Mouse (Mus musculus) embryonic facial prominence, embryonic 10.5 days (tissue): ENCODE measurements at regions not wholly inside any gene's neighbourhood (a gene's known extent, or its start where the extent isn't known, plus 50 kb on each side); places are given as distances from the start of the nearest gene placed in this dataset.

Experiments
- DNase-seq: peaks from one replicate; pipeline ENCODE4 v3.0.0-alpha.2; 2017; ENCODE audit warnings: low spot score
- H3K27ac ChIP-seq: fragments of 300-500 bp; sonication (generic); replicated peaks from 2 replicates; pipeline ENCODE4 v1.5.1; 2016; ENCODE audit warnings: mild to moderate bottlenecking
- H3K27me3 ChIP-seq: fragments of 300-500 bp; sonication (generic); replicated peaks from 2 replicates; pipeline ENCODE4 v1.6.1; 2016; ENCODE audit warnings: low read depth, mild to moderate bottlenecking; ENCODE audit not compliant: poor library complexity, severe bottlenecking
- H3K36me3 ChIP-seq: fragments of 300-500 bp; sonication (generic); replicated peaks from 2 replicates; pipeline ENCODE4 v1.6.1; 2016; ENCODE audit warnings: mild to moderate bottlenecking, moderate library complexity
- H3K4me1 ChIP-seq: fragments of 300-500 bp; sonication (generic); 2 replicates; pipeline ENCODE4 v1.6.1; 2016
- H3K4me3 ChIP-seq: fragments of 300-500 bp; sonication (generic); 2 replicates; pipeline ENCODE4 v1.5.1; 2016; ENCODE audit warnings: mild to moderate bottlenecking, moderate library complexity
- H3K9me3 ChIP-seq: fragments of 300-500 bp; sonication (generic); 2 replicates; pipeline ENCODE4 v1.6.1; 2016; ENCODE audit warnings: mild to moderate bottlenecking
- WGBS: fragments of 180-500 bp; shearing (Covaris S2); methylation state at CpG from one replicate; pipeline ENCODE4 v1.1.7; 2016; 5-methylcytosine and 5-hydroxymethylcytosine counted together

- no peaks in the 10 kb centered on the region for H3K36me3 ChIP-seq
- no peak overlapping the region for H3K27ac ChIP-seq
- WGBS: 70% methylated on average over 1 of the region's 1 CpGs
- no peak for DNase-seq
- no peaks in the 10 kb centered on the region for H3K9me3 ChIP-seq
- no peaks in the 10 kb centered on the region for H3K4me1 ChIP-seq
- H3K4me3 ChIP-seq: no peak overlapping the region
- H3K27me3 ChIP-seq: no peaks in the 10 kb centered on the region
These were observed 1195.3 kb upstream of the Cited2 start for GRCm38 (mm10) chr10:16527693-16528092.

- 74% methylated on average over 3 of the region's 3 CpGs for WGBS
- Histone ChIP-seq H3K4me1 (no peaks in the 10 kb centered on the region), H3K27ac (no peak overlapping the region), H3K9me3 (no peaks in the 10 kb centered on the region), H3K4me3 (no peak overlapping the region), H3K36me3 (no peaks in the 10 kb centered on the region), H3K27me3 (no peaks in the 10 kb centered on the region)
- DNase-seq: no peak
These were observed 1185.4 kb upstream of the Cited2 start for GRCm38 (mm10) chr10:16537660-16538059.

- H3K27ac ChIP-seq: no peak overlapping the region
- no peaks in the 10 kb centered on the region for H3K9me3 ChIP-seq
- no peaks in the 10 kb centered on the region for H3K4me1 ChIP-seq
- DNase-seq: no peak
- WGBS: 35% methylated on average over 1 of the region's 1 CpGs
- no peaks in the 10 kb centered on the region for H3K27me3 ChIP-seq
- H3K36me3 ChIP-seq: no peaks in the 10 kb centered on the region
- H3K4me3 ChIP-seq: no peak overlapping the region
These were observed 1184.6 kb upstream of the Cited2 start for GRCm38 (mm10) chr10:16538379-16538778.

GRCm38 (mm10) chr10:16545445-16545844 lies 1177.6 kb upstream of the Cited2 start:
- Histone ChIP-seq H3K36me3 (no peaks in the 10 kb centered on the region), H3K27ac (peak overlapping the region; percentile 67; the same call in 1 of the 2 replicates), H3K4me1 (peaks cover 15% of the 10 kb centered on the region), H3K27me3 (no peaks in the 10 kb centered on the region), H3K4me3 (no peak overlapping the region), H3K9me3 (no peaks in the 10 kb centered on the region)
- DNase-seq: peak; percentile 55
- WGBS: 2% methylated on average over 1 of the region's 1 CpGs

- H3K4me1 ChIP-seq: no peaks in the 10 kb centered on the region
- no peak overlapping the region for H3K27ac ChIP-seq
- no peaks in the 10 kb centered on the region for H3K36me3 ChIP-seq
- H3K4me3 ChIP-seq: no peak overlapping the region
- H3K9me3 ChIP-seq: no peaks in the 10 kb centered on the region
- 83% methylated on average over 3 of the region's 3 CpGs for WGBS
- H3K27me3 ChIP-seq: no peaks in the 10 kb centered on the region
- no peak for DNase-seq
These were observed 1170.0 kb upstream of the Cited2 start for GRCm38 (mm10) chr10:16552861-16553635.

GRCm38 (mm10) chr10:16574568-16574967 lies 1148.5 kb upstream of the Cited2 start:
- no peak for DNase-seq
- no peaks in the 10 kb centered on the region for H3K27me3 ChIP-seq
- H3K36me3 ChIP-seq: no peaks in the 10 kb centered on the region
- no peaks in the 10 kb centered on the region for H3K9me3 ChIP-seq
- H3K4me3 ChIP-seq: no peak overlapping the region
- no peak overlapping the region for H3K27ac ChIP-seq
- WGBS: 83% methylated on average over 1 of the region's 1 CpGs
- H3K4me1 ChIP-seq: no peaks in the 10 kb centered on the region

- Histone ChIP-seq H3K36me3 (no peaks in the 10 kb centered on the region), H3K4me3 (no peak overlapping the region), H3K4me1 (no peaks in the 10 kb centered on the region), H3K27ac (no peak overlapping the region), H3K9me3 (no peaks in the 10 kb centered on the region), H3K27me3 (no peaks in the 10 kb centered on the region)
- no peak for DNase-seq
- WGBS: 91% methylated on average over 4 of the region's 4 CpGs
These were observed 1144.4 kb upstream of the Cited2 start for GRCm38 (mm10) chr10:16578554-16579078.

- no peaks in the 10 kb centered on the region for H3K4me1 ChIP-seq
- no peaks in the 10 kb centered on the region for H3K27me3 ChIP-seq
- no peak for DNase-seq
- no peak overlapping the region for H3K27ac ChIP-seq
- no peak overlapping the region for H3K4me3 ChIP-seq
- H3K36me3 ChIP-seq: no peaks in the 10 kb centered on the region
- H3K9me3 ChIP-seq: no peaks in the 10 kb centered on the region
- WGBS: 87% methylated on average over 3 of the region's 3 CpGs
These were observed 1142.8 kb upstream of the Cited2 start for GRCm38 (mm10) chr10:16580200-16580599.

GRCm38 (mm10) chr10:16588833-16589232 lies 1134.2 kb upstream of the Cited2 start:
- H3K9me3 ChIP-seq: no peaks in the 10 kb centered on the region
- no peak for DNase-seq
- no peaks in the 10 kb centered on the region for H3K4me1 ChIP-seq
- H3K27ac ChIP-seq: no peak overlapping the region
- 76% methylated on average over 2 of the region's 2 CpGs for WGBS
- H3K4me3 ChIP-seq: no peak overlapping the region
- no peaks in the 10 kb centered on the region for H3K36me3 ChIP-seq
- no peaks in the 10 kb centered on the region for H3K27me3 ChIP-seq

- no peak for DNase-seq
- no peaks in the 10 kb centered on the region for H3K9me3 ChIP-seq
- H3K27me3 ChIP-seq: no peaks in the 10 kb centered on the region
- H3K4me3 ChIP-seq: no peak overlapping the region
- no peaks in the 10 kb centered on the region for H3K4me1 ChIP-seq
- 86% methylated on average over 3 of the region's 3 CpGs for WGBS
- no peak overlapping the region for H3K27ac ChIP-seq
- no peaks in the 10 kb centered on the region for H3K36me3 ChIP-seq
These were observed 1133.6 kb upstream of the Cited2 start for GRCm38 (mm10) chr10:16589399-16589798.

GRCm38 (mm10) chr10:16592870-16593269 lies 1130.1 kb upstream of the Cited2 start:
- Histone ChIP-seq H3K36me3 (no peaks in the 10 kb centered on the region), H3K27ac (no peak overlapping the region), H3K4me3 (no peak overlapping the region), H3K27me3 (no peaks in the 10 kb centered on the region), H3K4me1 (no peaks in the 10 kb centered on the region), H3K9me3 (no peaks in the 10 kb centered on the region)
- WGBS: 90% methylated on average over 4 of the region's 4 CpGs
- no peak for DNase-seq

GRCm38 (mm10) chr10:16600041-16600440 lies 1123.0 kb upstream of the Cited2 start:
- H3K27me3 ChIP-seq: no peaks in the 10 kb centered on the region
- no peak overlapping the region for H3K27ac ChIP-seq
- no peak overlapping the region for H3K4me3 ChIP-seq
- no peaks in the 10 kb centered on the region for H3K9me3 ChIP-seq
- no peak for DNase-seq
- WGBS: 82% methylated on average over 1 of the region's 1 CpGs
- no peaks in the 10 kb centered on the region for H3K4me1 ChIP-seq
- no peaks in the 10 kb centered on the region for H3K36me3 ChIP-seq

GRCm38 (mm10) chr10:16600551-16601224 lies 1122.3 kb upstream of the Cited2 start:
- no peaks in the 10 kb centered on the region for H3K36me3 ChIP-seq
- no peaks in the 10 kb centered on the region for H3K4me1 ChIP-seq
- H3K27ac ChIP-seq: no peak overlapping the region
- DNase-seq: no peak
- WGBS: 85% methylated on average over 10 of the region's 10 CpGs
- no peaks in the 10 kb centered on the region for H3K9me3 ChIP-seq
- no peaks in the 10 kb centered on the region for H3K27me3 ChIP-seq
- H3K4me3 ChIP-seq: no peak overlapping the region
